Mouse (Mus musculus) heart, adult 2 months (tissue): ENCODE results near the gene Frmpd4.

Source experiments
- CTCF ChIP-seq: fragments of 200-600 bp; IDR thresholded peaks from 2 replicates; pipeline ENCODE4 v1.8.1; 2022; ENCODE audit warnings: antibody characterized with exemption, mild to moderate bottlenecking, moderate library complexity
- EP300 ChIP-seq: fragments of 200-500 bp; IDR thresholded peaks from 2 replicates; pipeline ENCODE4 v1.6.1; 2011; ENCODE audit warnings: low read depth, low read length, control low read depth; ENCODE audit not compliant: insufficient read depth
- POLR2A ChIP-seq: fragments of 200-500 bp; IDR thresholded peaks from 2 replicates; pipeline ENCODE4 v1.6.1; 2011; ENCODE audit warnings: mild to moderate bottlenecking, low read depth, low read length, control low read depth; ENCODE audit not compliant: insufficient read depth

DNA sequence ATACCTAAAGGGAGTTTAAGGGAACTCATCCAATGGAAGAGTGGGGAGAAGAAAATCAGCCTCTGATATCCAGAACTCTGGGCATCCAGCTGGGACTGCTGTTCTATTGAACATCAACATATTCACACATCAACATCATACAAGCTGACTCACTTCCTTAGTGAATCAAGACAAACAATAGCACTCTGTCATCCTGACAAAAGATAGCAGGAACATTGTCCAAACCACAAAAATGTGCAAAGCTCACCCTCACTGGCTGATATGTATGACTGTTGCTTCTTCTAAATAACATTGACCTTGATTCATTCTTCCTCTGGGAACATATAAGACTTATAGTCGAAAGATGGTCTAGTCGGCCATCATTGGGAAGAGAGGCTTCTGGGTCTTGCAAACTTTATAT, 625.8 kb downstream of the Frmpd4 start:
- TF ChIP-seq POLR2A (no peak), CTCF (no peak), EP300 (no peak)
